Mouse (Mus musculus): ENCODE measurements around the gene Gm20498.

DNA sequence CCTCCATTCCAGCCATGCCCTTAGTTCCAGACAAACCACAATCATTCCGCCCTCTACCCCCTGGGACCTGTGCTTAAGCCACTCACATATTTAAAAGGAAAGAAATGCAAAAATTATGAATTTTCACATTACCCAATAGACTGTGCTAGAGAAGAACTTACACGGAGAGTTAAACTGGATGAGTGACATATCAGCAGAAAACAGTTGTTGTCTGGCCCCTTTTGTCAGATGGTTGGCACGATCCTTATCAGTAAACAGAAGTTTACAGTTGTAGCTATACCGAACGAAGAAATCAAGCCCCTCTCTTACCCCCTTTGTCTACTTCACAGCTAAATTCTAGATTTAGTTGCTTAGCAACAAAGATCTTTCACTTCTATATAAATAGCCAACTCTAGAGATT, 35.2 kb upstream of the Gm20498 start:
- no peak for TF ChIP-seq CTCF (conservative IDR thresholded peaks at IDR 0.05; ENCODE audit: insufficient read depth, insufficient read length, low read depth, low read length)
- TF ChIP-seq POLR2A (IDR thresholded peaks at IDR 0.05; ENCODE audit: low read depth, low read length): no peak

Data from kidney, adult 2 months (tissue).